Mouse (Mus musculus): ENCODE data around the gene Fbxw25. TPM values are rescaled to one million over a fixed set of nuclear protein-coding genes. Genes with fewer than 3 reads are reported as not detected.
"Not testable (repeated sequence)": the region's sequence is repeated elsewhere in the genome, so short reads cannot be mapped to it uniquely, and the experiment has no call there.

Gene Fbxw25
- total RNA-seq (2021) = not detected
- long read RNA-seq, experiment 1 = 0 reads
- long read RNA-seq, experiment 2 = 0 reads

DNA sequence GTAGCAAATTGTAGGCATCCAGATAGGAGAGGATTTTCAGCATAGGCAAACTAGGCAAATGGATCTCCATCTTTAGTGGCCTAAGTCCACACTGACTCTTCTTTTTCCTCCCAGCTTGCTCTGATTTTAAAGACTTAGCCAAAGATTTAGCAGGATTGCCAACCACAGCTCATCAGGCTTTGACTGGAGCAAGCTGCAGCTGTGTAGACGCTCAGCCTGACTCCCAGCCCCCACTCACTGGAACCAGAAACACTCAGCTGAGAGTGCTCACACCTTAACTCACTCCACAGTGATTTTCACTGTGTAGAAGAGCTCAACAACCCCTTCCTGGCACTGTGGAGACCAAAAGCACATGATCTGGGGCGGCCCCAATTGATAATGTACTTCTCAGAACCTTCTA, at the start of gene Fbxw25:
Fbxw25 (minus strand) TSS at position 101 of the 400 bp plus-strand sequence.
- DNase-seq; intact Hi-C loops (cut with DNase I; ENCODE audit: low total_unique reads): not testable (repeated sequence)

DNA sequence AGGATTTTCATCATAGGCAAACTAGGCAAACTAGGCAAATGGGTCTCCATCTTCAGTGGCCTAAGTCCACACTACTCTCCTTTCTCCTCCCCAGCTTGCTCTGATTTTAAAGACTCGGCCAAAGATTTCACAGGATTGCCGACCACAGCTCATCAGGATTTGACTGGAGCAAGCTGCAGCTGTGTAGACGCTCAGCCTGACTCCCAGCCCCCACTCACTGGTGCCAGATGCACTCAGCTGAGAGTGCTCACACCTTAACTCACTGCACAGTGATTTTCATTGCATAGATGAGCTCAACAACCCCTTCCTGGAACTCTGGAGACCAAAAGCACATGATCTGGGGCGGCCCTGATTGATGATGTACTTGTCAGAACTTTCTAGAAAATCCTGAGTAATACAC, 38.1 kb upstream of the Fbxw25 start, which contains the start of gene Fbxw18:
Fbxw18 (minus strand) TSS at position 101 of the 400 bp plus-strand sequence.
- intact Hi-C loops (cut with DNase I; ENCODE audit: low total_unique reads); DNase-seq: not testable (repeated sequence)

DNA sequence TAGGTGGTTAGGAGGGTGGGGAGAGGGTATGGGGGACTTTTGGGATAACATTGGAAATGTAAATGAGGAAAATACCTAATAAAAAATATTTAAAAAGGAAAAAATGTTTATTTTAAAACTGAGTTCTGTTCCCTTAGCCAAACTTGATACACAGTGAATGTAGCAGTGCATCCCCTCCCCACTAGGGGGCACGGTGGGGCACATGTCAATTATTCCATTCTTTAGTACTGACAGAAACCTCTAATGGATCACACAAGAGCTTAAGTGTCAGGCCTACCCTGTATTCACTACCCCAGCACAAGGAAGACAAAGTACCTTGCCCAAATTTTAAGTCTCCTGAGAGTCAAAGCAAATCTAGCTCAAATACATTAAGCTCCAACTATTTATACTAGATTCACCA, 20.8 kb upstream of the Fbxw25 start:
- peak; percentile 14 for DNase-seq
- intact Hi-C loops (cut with DNase I; ENCODE audit: low total_unique reads) = no loop called here

DNA sequence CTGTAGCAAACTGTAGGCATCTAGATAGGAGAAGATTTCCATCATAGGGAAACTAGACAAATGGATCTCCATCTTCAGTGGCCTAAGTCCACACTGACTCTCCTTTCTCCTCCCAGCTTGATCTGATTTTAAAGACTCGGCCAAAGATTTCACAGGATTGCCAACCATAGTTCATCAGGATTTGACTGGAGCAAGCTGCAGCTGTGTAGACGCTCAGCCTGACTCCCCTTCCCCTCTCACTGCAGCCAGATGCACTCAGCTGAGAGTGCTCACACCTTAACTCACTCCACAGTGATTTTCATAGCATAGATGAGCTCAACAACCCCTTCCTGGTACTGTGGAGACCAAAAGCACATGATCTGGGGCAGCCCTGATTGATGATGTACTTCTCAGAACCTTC, 38.5 kb downstream of the Fbxw25 start, which contains the start of gene Fbxw24:
Fbxw24 (minus strand) TSS at position 101 of the 400 bp plus-strand sequence.
- DNase-seq; intact Hi-C loops (cut with DNase I; ENCODE audit: low total_unique reads): not testable (repeated sequence)

DNA sequence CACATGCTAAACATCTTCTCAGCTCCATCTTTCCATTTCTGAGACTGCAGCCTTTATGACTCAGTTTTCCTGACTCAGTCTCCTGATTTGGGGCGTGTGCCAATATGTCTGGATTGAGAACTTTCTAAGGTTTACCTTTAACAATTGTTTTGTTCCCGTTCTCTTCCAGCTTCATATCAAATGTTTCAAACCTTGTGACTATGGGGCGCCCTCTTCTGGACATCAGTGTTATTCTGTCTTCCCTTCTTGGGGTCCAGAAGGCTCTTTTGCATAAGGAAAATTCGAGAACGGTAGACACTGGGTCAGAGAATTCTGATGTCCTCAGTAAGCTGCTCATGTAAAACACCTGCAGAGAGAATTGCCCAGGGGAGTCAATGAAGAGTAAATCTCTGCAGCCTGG, 57.6 kb downstream of the Fbxw25 start:
- intact Hi-C loops (cut with DNase I; ENCODE audit: low total_unique reads); DNase-seq: not testable (repeated sequence)

DNA sequence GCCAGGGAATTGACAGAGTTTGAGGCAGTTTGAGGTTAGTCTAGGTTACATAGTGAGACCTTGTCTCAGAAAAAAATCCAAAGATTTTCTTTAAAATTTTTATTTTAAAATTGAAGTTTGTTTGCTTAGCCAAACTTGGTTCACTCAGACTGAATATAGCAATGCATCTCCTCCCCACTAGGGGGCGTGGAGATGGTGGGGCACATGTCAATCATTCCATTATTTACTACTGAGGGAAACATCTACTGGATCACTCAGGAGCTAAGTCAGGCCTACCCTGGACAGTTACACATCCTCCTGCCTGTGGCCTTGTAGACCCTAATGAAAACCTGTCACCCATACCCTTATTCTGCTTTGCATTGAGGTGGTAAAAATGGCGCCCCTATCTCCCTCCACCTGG, 62.3 kb downstream of the Fbxw25 start:
- intact Hi-C loops (cut with DNase I; ENCODE audit: low total_unique reads); DNase-seq: not testable (repeated sequence)

DNA sequence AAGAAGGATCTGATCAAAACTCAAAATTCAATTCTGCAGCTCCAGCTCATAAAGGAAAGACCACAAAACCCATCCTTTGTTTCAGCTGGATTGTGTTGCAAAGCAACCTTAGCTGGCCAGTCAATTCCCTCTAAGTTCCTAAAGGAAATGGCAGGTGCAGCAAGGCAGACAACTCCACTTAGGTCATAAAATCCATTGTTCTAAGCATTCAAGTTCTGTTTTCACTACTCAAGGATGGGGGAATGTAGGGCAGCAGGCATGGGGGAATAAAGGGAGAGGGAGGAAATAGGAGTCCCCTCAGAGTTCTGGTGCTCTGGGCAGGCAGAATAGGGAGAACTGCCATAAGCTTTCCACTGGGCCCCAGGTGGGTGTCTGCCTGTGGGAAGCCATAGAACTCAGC, 67.2 kb downstream of the Fbxw25 start:
- intact Hi-C loops (cut with DNase I; ENCODE audit: low total_unique reads) = no loop called here
- no peak for DNase-seq

Other genes with a start within 250 kb of the Fbxw25 start
- gene Fbxw16, start 215.5 kb downstream of the Fbxw25 start, total RNA-seq (2021) = not detected
- gene Fbxw19, start 168.8 kb downstream of the Fbxw25 start, total RNA-seq (2021) = not detected
- gene Fbxw15, start 96.4 kb downstream of the Fbxw25 start, total RNA-seq (2021) = not detected
- not detected for gene Fbxw24, start 38.6 kb downstream of the Fbxw25 start, total RNA-seq (2021)
- not detected for gene Fbxw18, start 38.0 kb upstream of the Fbxw25 start, total RNA-seq (2021)
- gene Fbxw26, start 81.4 kb upstream of the Fbxw25 start, total RNA-seq (2021) = not detected
- gene Fbxw27, start 126.0 kb upstream of the Fbxw25 start, total RNA-seq (2021) = not detected
- gene Spink8, start 147.6 kb upstream of the Fbxw25 start, total RNA-seq (2021) = not detected
- gene Nme6, start 168.1 kb upstream of the Fbxw25 start, total RNA-seq (2021) = 10 to 100 TPM; 18.9 to 20.6 TPM
- gene Camp, start 185.0 kb upstream of the Fbxw25 start, total RNA-seq (2021) = not detected
- gene Cdc25a, start 210.9 kb upstream of the Fbxw25 start, total RNA-seq (2021) = 1 to 10 TPM; 3.9 to 4.8 TPM